Mouse (Mus musculus) intestine, embryonic 16.5 days (tissue): ENCODE results near the gene Il21r. TPM values are rescaled to one million over a fixed set of nuclear protein-coding genes. Genes with fewer than 3 reads are reported as not detected.

Experiments
- ATAC-seq: fragments of 200-750 bp; cut with Nextera tagmentation; 2 replicates; pipeline ENCODE4 v1.8.0; 2017; ENCODE audit warnings: moderate TSS enrichment, moderate library complexity
- H3K27ac ChIP-seq: fragments of 300-500 bp; sonication (generic); 2 replicates; pipeline ENCODE4 v1.5.1; 2014; ENCODE audit warnings: mild to moderate bottlenecking, low read length
- H3K27me3 ChIP-seq: fragments of 300-500 bp; sonication (generic); replicated peaks from 2 replicates; pipeline ENCODE4 v1.6.1; 2014; ENCODE audit warnings: low read length, control low read depth, mixed read lengths; ENCODE audit not compliant: control insufficient read depth, insufficient read depth
- H3K36me3 ChIP-seq: fragments of 300-500 bp; sonication (generic); 2 replicates; pipeline ENCODE4 v1.6.1; 2014; ENCODE audit warnings: low read length, control low read depth; ENCODE audit not compliant: control insufficient read depth, insufficient read depth
- H3K4me1 ChIP-seq: fragments of 300-500 bp; sonication (generic); 2 replicates; pipeline ENCODE4 v1.6.1; 2014; ENCODE audit warnings: low read length, control low read depth, mixed read lengths; ENCODE audit not compliant: control insufficient read depth, insufficient read depth
- H3K4me2 ChIP-seq: fragments of 300-500 bp; sonication (generic); 2 replicates; pipeline ENCODE4 v1.6.1; 2014; ENCODE audit warnings: low read depth, low read length, control low read depth
- H3K4me3 ChIP-seq: fragments of 300-500 bp; sonication (generic); 2 replicates; pipeline ENCODE4 v1.5.1; 2014; ENCODE audit warnings: mild to moderate bottlenecking, low read length
- H3K9ac ChIP-seq: fragments of 300-500 bp; sonication (generic); 2 replicates; pipeline ENCODE4 v1.6.1; 2014; ENCODE audit warnings: low read depth, low read length
- H3K9me3 ChIP-seq: fragments of 300-500 bp; sonication (generic); 2 replicates; pipeline ENCODE4 v1.6.1; 2016; ENCODE audit warnings: low read length, control low read depth; ENCODE audit not compliant: control insufficient read depth
- WGBS: fragments of 180-500 bp; shearing (Covaris S2); extraction: QIAGEN DNeasy Blood & Tissue Kit; methylation state at CpG from one replicate; pipeline ENCODE4 v1.1.7; 2014; 5-methylcytosine and 5-hydroxymethylcytosine counted together
- polyA plus RNA-seq: library from polyadenylated mRNA; unstranded; fragments of >200 nt; fragmentation: Nextera tagmentation; extraction: Ambion mirVana; gene quantifications from 2 replicates; pipeline ENCODE4 v1.2.1, GENCODE M21; 2015

Gene Il21r
- polyA plus RNA-seq, 1 experiment from 2014 or later: 0.59 TPM

- WGBS: 41% methylated on average over 4 of the region's 4 CpGs
- no peaks in the 10 kb centered on the region for H3K27me3 ChIP-seq
- H3K4me1 ChIP-seq: no peaks in the 10 kb centered on the region
- H3K27ac ChIP-seq: no peak overlapping the region
- no peaks in the 10 kb centered on the region for H3K9me3 ChIP-seq
- H3K9ac ChIP-seq: no peak overlapping the region
- no peaks in the 10 kb centered on the region for H3K36me3 ChIP-seq
- no peak overlapping the region for H3K4me3 ChIP-seq
- ATAC-seq: no peak
- H3K4me2 ChIP-seq: no peak overlapping the region
Observed at GRCm38 (mm10) chr7:125605725-125606139, 2.5 kb downstream of the Il21r start.

GRCm38 (mm10) chr7:125606265-125607164 lies 3.3 kb downstream of the Il21r start:
- no peaks in the 10 kb centered on the region for H3K27me3 ChIP-seq
- no peaks in the 10 kb centered on the region for H3K4me1 ChIP-seq
- ATAC-seq: no peak
- 82% methylated on average over 2 of the region's 2 CpGs for WGBS
- H3K9ac ChIP-seq: no peak overlapping the region
- H3K36me3 ChIP-seq: no peaks in the 10 kb centered on the region
- H3K27ac ChIP-seq: no peak overlapping the region
- H3K4me3 ChIP-seq: no peak overlapping the region
- no peaks in the 10 kb centered on the region for H3K9me3 ChIP-seq
- H3K4me2 ChIP-seq: no peak overlapping the region

GRCm38 (mm10) chr7:125607384-125608182 lies 4.4 kb downstream of the Il21r start:
- H3K9ac ChIP-seq: no peak overlapping the region
- H3K4me1 ChIP-seq: no peaks in the 10 kb centered on the region
- H3K4me3 ChIP-seq: no peak overlapping the region
- H3K27ac ChIP-seq: no peak overlapping the region
- H3K9me3 ChIP-seq: no peaks in the 10 kb centered on the region
- no peak for ATAC-seq
- H3K4me2 ChIP-seq: no peak overlapping the region
- H3K27me3 ChIP-seq: no peaks in the 10 kb centered on the region
- no peaks in the 10 kb centered on the region for H3K36me3 ChIP-seq
- 59% methylated on average over 6 of the region's 6 CpGs for WGBS

GRCm38 (mm10) chr7:125608183-125608688 lies 5.0 kb downstream of the Il21r start:
- WGBS: 80% methylated on average over 4 of the region's 4 CpGs
- H3K4me3 ChIP-seq: no peak overlapping the region
- no peak overlapping the region for H3K4me2 ChIP-seq
- ATAC-seq: no peak
- no peak overlapping the region for H3K27ac ChIP-seq
- H3K9me3 ChIP-seq: no peaks in the 10 kb centered on the region
- H3K4me1 ChIP-seq: no peaks in the 10 kb centered on the region
- H3K27me3 ChIP-seq: no peaks in the 10 kb centered on the region
- no peaks in the 10 kb centered on the region for H3K36me3 ChIP-seq
- H3K9ac ChIP-seq: no peak overlapping the region

GRCm38 (mm10) chr7:125613579-125613978 lies 10.3 kb downstream of the Il21r start:
- Histone ChIP-seq H3K4me2 (no peak overlapping the region), H3K36me3 (no peaks in the 10 kb centered on the region), H3K4me3 (no peak overlapping the region), H3K27me3 (no peaks in the 10 kb centered on the region), H3K4me1 (no peaks in the 10 kb centered on the region), H3K9me3 (no peaks in the 10 kb centered on the region), H3K9ac (no peak overlapping the region), H3K27ac (no peak overlapping the region)
- WGBS: 76% methylated on average over 5 of the region's 5 CpGs
- ATAC-seq: no peak

- 89% methylated on average over 7 of the region's 7 CpGs for WGBS
Observed at GRCm38 (mm10) chr7:125615453-125615852, 12.2 kb downstream of the Il21r start.

GRCm38 (mm10) chr7:125618016-125618415 lies 14.8 kb downstream of the Il21r start:
- no peak for ATAC-seq
- WGBS: 79% methylated on average over 7 of the region's 7 CpGs
- Histone ChIP-seq H3K27ac (no peak overlapping the region), H3K4me3 (no peak overlapping the region), H3K4me1 (no peaks in the 10 kb centered on the region), H3K27me3 (no peaks in the 10 kb centered on the region), H3K4me2 (no peak overlapping the region), H3K9me3 (no peaks in the 10 kb centered on the region), H3K9ac (no peak overlapping the region), H3K36me3 (no peaks in the 10 kb centered on the region)

More at GRCm38 (mm10) chr7:125615453-125615852, 12.2 kb downstream of the Il21r start:
- Histone ChIP-seq H3K9ac (no peak overlapping the region), H3K4me2 (no peak overlapping the region), H3K4me1 (no peaks in the 10 kb centered on the region), H3K36me3 (no peaks in the 10 kb centered on the region), H3K27ac (no peak overlapping the region), H3K9me3 (no peaks in the 10 kb centered on the region), H3K27me3 (no peaks in the 10 kb centered on the region), H3K4me3 (no peak overlapping the region)
- ATAC-seq: no peak

- no peak overlapping the region for H3K4me2 ChIP-seq
- ATAC-seq: no peak
- no peaks in the 10 kb centered on the region for H3K4me1 ChIP-seq
- H3K9ac ChIP-seq: no peak overlapping the region
- no peaks in the 10 kb centered on the region for H3K9me3 ChIP-seq
- H3K36me3 ChIP-seq: no peaks in the 10 kb centered on the region
- H3K27me3 ChIP-seq: no peaks in the 10 kb centered on the region
- H3K4me3 ChIP-seq: no peak overlapping the region
- 65% methylated on average over 4 of the region's 4 CpGs for WGBS
- H3K27ac ChIP-seq: no peak overlapping the region
Observed at GRCm38 (mm10) chr7:125620077-125620476, 16.8 kb downstream of the Il21r start.
